ENCODE assay signal across 8 mouse cellular contexts in the genomic region with DNA sequence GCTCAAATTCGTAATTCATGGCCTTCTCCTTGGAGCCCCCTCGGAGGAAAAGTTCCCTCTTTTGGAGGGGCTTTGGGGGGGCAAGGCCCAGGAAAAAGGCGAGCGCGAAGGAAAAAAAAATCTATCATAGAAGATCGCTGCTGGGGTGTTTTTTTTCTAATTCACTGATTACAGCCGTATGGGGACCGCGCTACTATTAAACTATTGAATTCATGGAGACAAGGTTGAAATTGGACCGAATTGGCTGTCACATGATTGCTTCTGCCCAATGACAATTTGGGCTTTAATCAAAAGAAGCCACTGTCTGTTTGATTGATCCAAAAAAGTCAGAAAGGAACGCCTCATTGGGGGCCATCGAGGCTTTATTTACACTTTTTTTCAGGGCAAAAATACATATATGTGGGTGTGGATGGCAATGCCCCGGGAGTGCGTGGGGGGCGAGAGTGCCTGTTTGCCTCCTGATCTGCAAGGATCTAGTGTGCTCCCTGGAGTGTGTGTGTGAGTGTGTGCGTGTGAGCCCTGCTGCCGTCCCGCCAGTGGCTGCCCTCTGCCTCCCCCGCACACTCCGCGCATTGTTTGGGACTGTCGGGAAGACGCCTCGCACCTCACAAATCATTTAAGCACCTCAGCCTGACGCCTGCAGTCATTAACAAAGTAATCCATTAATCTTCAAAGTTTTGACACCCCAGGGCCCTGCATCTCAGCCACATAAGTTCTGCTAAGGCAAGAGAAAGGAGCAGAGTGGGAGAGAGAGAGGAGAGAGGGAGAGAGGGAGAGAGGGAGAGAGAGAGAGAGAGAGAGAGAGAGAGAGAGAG. TPM values are rescaled to one million over a fixed set of nuclear protein-coding genes. Genes with fewer than 3 reads are reported as not detected.
DNase-seq lines count a peak whose midpoint lies in the region; ATAC-seq lines count a peak whose summit lies in the region.

Gene Hoxa2 (minus strand): TSS at position 206 of the 815 bp plus-strand sequence.

- H3K4me3 ChIP-seq in midbrain, embryonic 10.5 days = 0 out of 2 replicates have a peak within 1 kb of the TSS, but pooled peaks have one; percentile 11
- no peak within 1 kb of the TSS for H3K4me3 ChIP-seq in midbrain, embryonic 16.5 days (ENCODE audit: low read depth, low read length)
- H3K4me3 ChIP-seq in embryonic facial prominence, embryonic 15.5 days (replicated peaks) = peak within 1 kb of the TSS; percentile 5; the same call in 1 of the 2 replicates
- H3K4me3 ChIP-seq in neural tube, embryonic 14.5 days (ENCODE audit: low read depth, low read length) = peak within 1 kb of the TSS; percentile 43

- no peak within 1 kb of the TSS for H3K27ac ChIP-seq in midbrain, embryonic 10.5 days (replicated peaks)
- no peak within 1 kb of the TSS for H3K27ac ChIP-seq in midbrain, embryonic 16.5 days (ENCODE audit: low read length)
- H3K27ac ChIP-seq in embryonic facial prominence, embryonic 15.5 days (replicated peaks) = no peak within 1 kb of the TSS
- peak within 1 kb of the TSS; percentile 99 for H3K27ac ChIP-seq in neural tube, embryonic 14.5 days (ENCODE audit: low read depth, low read length)

- no peak within 1 kb of the TSS for H3K9ac ChIP-seq in midbrain, embryonic 16.5 days (ENCODE audit: low read depth, low read length)
- no peak within 1 kb of the TSS for H3K9ac ChIP-seq in embryonic facial prominence, embryonic 15.5 days
- H3K9ac ChIP-seq in neural tube, embryonic 14.5 days (replicated peaks; ENCODE audit: low read depth, low read length) = peak within 1 kb of the TSS; percentile 82

- H3K4me1 ChIP-seq in midbrain, embryonic 10.5 days = peaks cover 13% of the 10 kb centered on the region
- H3K4me1 ChIP-seq in midbrain, embryonic 16.5 days (ENCODE audit: control insufficient read depth, insufficient read depth, low read length) = no peaks in the 10 kb centered on the region
- H3K4me1 ChIP-seq in embryonic facial prominence, embryonic 15.5 days = no peaks in the 10 kb centered on the region; the same call in 1 of the 2 replicates
- peaks cover 78% of the 10 kb centered on the region for H3K4me1 ChIP-seq in neural tube, embryonic 14.5 days (ENCODE audit: control insufficient read depth, insufficient read depth, low read length)

- no peak for ATAC-seq in midbrain, embryonic 16.5 days
- no peak for ATAC-seq in embryonic facial prominence, embryonic 15.5 days (ENCODE audit: insufficient number of reproducible peaks, low FRiP score, low TSS enrichment, low read depth)
- peak; percentile 48 for ATAC-seq in neural tube, embryonic 14.5 days (ENCODE audit: low read depth)
- no peak for ATAC-seq in cerebellum, adult (ENCODE audit: insufficient number of reproducible peaks, low FRiP score, low TSS enrichment)

- no peaks in the 10 kb centered on the region for H3K9me3 ChIP-seq in midbrain, embryonic 10.5 days (replicated peaks)
- no peaks in the 10 kb centered on the region for H3K9me3 ChIP-seq in midbrain, embryonic 16.5 days (replicated peaks; ENCODE audit: control insufficient read depth, low read length, poor library complexity, severe bottlenecking)
- no peaks in the 10 kb centered on the region for H3K9me3 ChIP-seq in embryonic facial prominence, embryonic 15.5 days (replicated peaks)
- H3K9me3 ChIP-seq in neural tube, embryonic 14.5 days (ENCODE audit: control insufficient read depth, low read length) = no peaks in the 10 kb centered on the region

- H3K27me3 ChIP-seq in midbrain, embryonic 10.5 days (ENCODE audit: low read depth, poor library complexity, severe bottlenecking) = peaks cover 100% of the 10 kb centered on the region
- peaks cover 69% of the 10 kb centered on the region for H3K27me3 ChIP-seq in midbrain, embryonic 16.5 days (ENCODE audit: control insufficient read depth, insufficient read depth, low read depth, low read length)
- peaks cover 94% of the 10 kb centered on the region for H3K27me3 ChIP-seq in embryonic facial prominence, embryonic 15.5 days
- no peaks in the 10 kb centered on the region for H3K27me3 ChIP-seq in neural tube, embryonic 14.5 days (ENCODE audit: control insufficient read depth, insufficient read depth, low read length)

- no peak within 1 kb of the TSS for H3K4me2 ChIP-seq in midbrain, embryonic 16.5 days (ENCODE audit: low read length)
- H3K4me2 ChIP-seq in embryonic facial prominence, embryonic 15.5 days (replicated peaks) = peak within 1 kb of the TSS; percentile 4; the same call in 1 of the 2 replicates
- H3K4me2 ChIP-seq in neural tube, embryonic 14.5 days (ENCODE audit: low read depth, low read length) = peak within 1 kb of the TSS; percentile 81

- peak; percentile 46 for DNase-seq in midbrain, embryonic 10.5 days (ENCODE audit: low spot score)
- DNase-seq in kidney, postnatal 25 days = peak; percentile 21 to 55
- DNase-seq in spleen, postnatal 10 days (ENCODE audit: low spot score in 2 of 2) = no peak
- no peak for DNase-seq in left cerebral cortex, adult 11 months (ENCODE audit: low spot score)

- 2% methylated on average over 25 of the region's 25 CpGs for WGBS in midbrain, embryonic 10.5 days
- under 1% methylated on average over 25 of the region's 25 CpGs for WGBS in midbrain, embryonic 16.5 days
- 2% methylated on average over 25 of the region's 25 CpGs for WGBS in embryonic facial prominence, embryonic 15.5 days
- 1% methylated on average over 25 of the region's 25 CpGs for whole genome bisulfite sequencing in neural tube, embryonic 14.5 days

- H3K36me3 ChIP-seq in midbrain, embryonic 10.5 days = no peaks in the 10 kb centered on the region
- no peaks in the 10 kb centered on the region for H3K36me3 ChIP-seq in midbrain, embryonic 16.5 days (ENCODE audit: control insufficient read depth, insufficient read depth, low read length)
- no peaks in the 10 kb centered on the region for H3K36me3 ChIP-seq in embryonic facial prominence, embryonic 15.5 days
- peaks cover 4% of the 10 kb centered on the region; the same call in 1 of the 2 replicates for H3K36me3 ChIP-seq in neural tube, embryonic 14.5 days (ENCODE audit: control insufficient read depth, insufficient read depth, low read length)

RNA-seq across cellular contexts. Expression of gene Hoxa2, which starts in this region (rescaled TPM):
- 0.26 and 1.9 TPM in 2 replicates for polyA plus RNA-seq in midbrain, embryonic 10.5 days (2016; fragmentation: Nextera tagmentation; extraction: Ambion mirVana)
- polyA plus RNA-seq in midbrain, embryonic 16.5 days (2015; fragmentation: Nextera tagmentation; extraction: Ambion mirVana) = 0.10 and 0.22 TPM in 2 replicates
- 0.32 and 0.45 TPM in 2 replicates for polyA plus RNA-seq in embryonic facial prominence, embryonic 15.5 days (2015; fragmentation: Nextera tagmentation; extraction: Ambion mirVana)
- polyA plus RNA-seq in neural tube, embryonic 14.5 days (2014; fragmentation: Nextera tagmentation; extraction: Ambion mirVana) = 7.0 and 8.8 TPM in 2 replicates

Comparison
In these comparisons a context has a peak if more than half of its experiments do, and no peak if none do; other contexts are left out.
1. DNase-seq: peak in midbrain, embryonic 10.5 days (single experiment) and kidney, postnatal 25 days (2 of 2); none in spleen, postnatal 10 days (0 of 2) and left cerebral cortex, adult 11 months (single experiment).